Mouse (Mus musculus): ENCODE measurements around the gene Cep350.
"Not testable (repeated sequence)": the region's sequence is repeated elsewhere in the genome, so short reads cannot be mapped to it uniquely, and the experiment has no call there.

The Cep350 gene

DNA sequence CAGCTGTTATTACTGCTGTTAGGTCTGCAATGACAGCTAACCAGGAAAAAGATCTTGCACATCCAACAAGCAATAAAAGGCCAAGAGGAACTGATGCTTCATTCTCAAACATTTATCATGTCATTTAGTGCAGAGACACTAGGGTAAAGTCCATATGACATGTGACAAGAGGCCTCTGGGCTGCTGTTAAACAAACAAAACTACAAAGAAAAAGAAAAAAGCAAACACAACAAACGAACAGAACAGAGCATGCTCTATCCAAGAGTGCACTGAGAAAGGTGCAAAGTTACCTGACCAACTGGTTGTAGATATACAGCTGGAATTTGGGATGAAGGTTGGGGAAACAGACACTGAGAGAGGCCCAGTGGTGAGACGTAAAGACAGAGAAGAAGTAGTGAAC, 86.2 kb downstream of the Cep350 start:
- DNase-seq (ENCODE audit: low spot score in 2 of 2), result no peak

DNA sequence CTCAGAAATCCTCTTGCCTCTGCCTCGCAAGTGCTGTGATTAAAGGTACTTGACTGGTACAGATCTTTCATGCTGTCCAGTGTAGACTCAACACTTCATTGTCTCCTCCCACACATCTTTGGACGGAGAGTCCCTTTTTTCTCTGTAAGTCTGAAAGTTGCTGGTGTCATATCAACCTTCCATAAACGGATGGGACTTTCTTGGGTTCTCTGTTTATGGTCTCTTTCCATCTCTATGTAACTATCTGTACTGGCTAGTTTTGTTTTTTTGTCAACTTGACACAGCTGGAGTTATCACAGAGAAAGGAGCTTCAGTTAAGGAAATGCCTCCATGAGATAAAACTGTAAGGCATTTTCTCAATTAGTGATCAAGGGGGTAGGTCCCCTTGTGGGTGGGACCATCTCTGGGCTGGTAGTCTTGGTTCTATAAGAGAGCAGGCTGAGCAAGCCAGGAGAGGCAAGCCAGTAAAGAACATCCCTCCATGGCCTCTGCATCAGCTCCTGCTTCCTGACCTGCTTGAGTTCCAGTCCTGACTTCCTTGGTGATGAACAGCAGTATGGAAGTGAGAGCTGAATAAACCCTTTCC, 90.3 kb downstream of the Cep350 start:
- not testable (repeated sequence) for DNase-seq (ENCODE audit: low spot score in 2 of 2)

DNA sequence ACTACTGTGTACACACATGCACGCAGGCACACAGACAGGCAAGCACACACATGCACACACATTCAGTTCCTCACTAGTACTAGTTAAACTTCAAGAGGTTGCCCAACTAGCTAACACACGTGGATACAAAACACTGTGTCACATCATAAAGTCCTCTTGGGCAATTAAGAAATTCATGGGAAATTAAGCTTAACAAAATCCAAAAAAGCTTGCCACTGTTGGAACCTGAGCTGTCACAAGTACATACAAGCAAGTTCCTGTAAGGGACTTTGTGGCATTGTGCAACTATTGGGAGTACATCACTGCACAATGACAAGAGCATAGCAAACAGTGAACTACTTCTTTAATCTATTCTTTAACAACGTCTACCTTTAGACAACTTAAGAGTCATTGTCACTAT, 93.5 kb downstream of the Cep350 start:
- no peak for DNase-seq (ENCODE audit: low spot score in 2 of 2)

DNA sequence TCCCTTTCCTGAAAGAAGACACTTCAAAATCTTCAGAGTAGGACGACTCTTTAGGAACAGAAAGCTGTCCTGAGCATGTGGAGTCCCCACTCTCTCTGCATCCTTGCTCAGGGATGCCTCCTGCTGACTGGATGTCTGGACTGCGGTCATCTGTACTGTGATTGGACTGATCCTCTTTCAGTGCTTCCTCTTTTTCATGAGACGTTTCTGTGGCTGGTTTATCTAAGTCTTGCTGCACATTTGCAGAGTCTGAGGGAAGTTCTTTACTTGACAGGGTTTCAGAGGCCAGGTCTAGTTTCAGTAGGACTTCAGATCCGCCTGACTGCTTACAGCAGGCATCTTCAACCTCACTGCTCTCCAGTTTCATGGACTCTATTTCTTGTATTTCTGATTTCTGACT, 110.1 kb downstream of the Cep350 start:
- DNase-seq (ENCODE audit: low spot score in 2 of 2), result no peak

DNA sequence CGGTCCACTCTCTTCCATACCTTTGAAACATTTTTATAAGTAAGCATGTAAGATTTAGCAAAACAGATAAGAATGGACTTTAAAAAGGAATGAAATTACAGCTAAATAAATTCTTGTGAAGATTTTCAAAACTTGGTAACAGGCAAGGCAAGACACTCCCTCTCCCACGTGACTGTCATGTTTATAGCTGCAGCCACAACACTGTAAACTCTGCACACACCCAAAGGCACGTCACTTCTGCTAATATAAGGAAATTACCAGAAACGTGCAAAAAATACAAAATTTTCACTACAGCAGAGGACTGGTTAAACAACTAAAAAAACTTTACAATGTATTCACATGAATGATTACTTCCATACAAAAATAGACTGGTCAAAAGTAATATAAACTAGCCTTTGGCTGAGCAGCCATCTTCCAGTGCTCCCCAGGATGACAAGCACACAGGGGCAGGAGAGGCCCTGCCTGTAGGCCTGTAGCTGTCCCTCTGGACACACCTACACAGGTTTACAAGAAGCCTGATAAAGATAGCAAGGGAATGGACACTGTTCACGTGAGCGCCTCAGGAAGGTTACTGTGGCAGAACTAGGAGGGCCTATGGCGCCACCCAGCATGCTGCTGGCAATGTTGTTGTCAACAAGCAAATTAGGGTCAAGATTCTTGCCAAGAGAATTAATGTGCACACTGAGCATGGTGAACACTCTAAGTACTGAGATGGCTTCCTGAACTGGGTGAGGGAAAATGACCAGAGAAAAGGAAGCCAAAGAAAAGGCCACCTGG, 117.9 kb downstream of the Cep350 start:
- DNase-seq (ENCODE audit: low spot score in 2 of 2), result no peak

DNA sequence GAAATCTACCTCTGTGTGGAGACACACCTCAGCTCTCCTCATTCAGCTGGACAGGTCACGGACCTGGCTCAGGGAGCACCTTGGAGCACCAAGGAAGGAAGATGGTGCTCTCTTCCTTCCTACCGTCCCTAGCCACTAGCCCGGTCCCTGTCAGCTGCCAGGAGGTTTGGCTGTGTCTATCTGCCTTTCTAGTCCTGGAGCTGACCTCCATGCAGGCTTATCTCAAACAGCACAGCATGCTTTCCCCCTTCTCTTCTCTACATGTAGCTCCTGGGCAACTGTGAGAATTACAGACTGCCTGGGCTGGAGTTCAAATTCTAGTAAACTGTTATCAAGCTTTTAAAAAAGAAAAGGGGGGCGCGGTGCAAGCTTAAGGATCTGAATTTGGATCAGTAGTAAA, 120.0 kb downstream of the Cep350 start:
- no peak for DNase-seq (ENCODE audit: low spot score in 2 of 2)

DNA sequence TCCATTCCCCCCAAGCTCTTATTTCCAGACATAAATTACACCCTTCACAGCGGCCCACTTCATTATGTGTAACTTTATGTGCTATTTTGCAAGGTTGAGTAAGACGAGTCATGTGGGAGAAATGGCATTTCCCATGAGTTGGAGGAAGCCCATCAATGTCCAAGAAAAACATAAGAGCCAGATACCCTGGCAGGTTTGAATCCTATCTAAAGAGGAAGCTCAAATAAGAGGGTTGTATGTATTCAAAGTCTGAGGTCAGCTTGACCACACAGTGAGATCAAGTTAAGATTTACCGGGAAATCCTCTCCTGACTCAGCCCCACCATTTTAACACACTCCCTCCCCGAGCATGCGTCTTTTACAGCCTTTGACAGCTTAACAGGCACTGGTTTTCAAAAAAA, 128.8 kb downstream of the Cep350 start:
- no peak for DNase-seq (ENCODE audit: low spot score in 2 of 2)

DNA sequence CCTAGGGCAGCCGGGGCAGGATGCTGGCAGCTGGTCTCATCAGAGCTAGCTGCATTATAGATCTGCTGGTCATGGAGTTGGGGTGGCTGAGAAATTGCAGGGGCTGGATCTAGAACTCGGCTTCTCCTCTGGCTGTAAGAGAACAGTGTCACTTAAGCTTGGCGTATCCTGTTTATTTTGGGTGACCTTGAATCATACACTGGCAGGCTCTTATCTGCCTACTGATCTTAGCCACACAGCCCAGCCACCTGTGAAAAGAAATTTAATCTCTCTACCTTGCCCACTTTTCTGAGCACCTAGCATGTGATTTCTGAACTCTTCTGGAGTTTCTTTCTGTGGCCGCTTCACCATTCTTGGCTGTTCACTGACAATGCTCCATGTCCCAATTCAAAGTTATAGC, 129.5 kb downstream of the Cep350 start:
- no peak for DNase-seq (ENCODE audit: low spot score in 2 of 2)

DNA sequence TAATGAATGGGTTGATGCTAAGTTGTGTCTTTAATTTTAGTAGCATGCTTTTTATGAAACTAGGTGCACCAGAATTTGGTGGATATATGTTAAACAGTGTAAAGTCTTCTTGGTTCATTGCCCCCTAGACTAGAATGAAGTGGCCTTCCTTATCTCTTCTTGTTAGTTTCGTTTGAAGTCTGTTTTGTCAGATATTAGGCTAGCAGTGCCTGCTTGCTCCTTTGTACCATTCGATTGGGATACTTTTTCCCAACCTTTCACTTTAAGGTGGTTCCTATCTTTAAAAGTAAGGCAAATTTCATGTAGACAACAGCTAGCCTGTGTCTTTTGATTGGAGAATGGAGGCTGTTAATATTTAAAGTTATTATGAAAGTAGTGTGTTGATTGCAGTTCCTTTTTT, 137.4 kb downstream of the Cep350 start:
- DNase-seq (ENCODE audit: low spot score in 2 of 2), result no peak

DNA sequence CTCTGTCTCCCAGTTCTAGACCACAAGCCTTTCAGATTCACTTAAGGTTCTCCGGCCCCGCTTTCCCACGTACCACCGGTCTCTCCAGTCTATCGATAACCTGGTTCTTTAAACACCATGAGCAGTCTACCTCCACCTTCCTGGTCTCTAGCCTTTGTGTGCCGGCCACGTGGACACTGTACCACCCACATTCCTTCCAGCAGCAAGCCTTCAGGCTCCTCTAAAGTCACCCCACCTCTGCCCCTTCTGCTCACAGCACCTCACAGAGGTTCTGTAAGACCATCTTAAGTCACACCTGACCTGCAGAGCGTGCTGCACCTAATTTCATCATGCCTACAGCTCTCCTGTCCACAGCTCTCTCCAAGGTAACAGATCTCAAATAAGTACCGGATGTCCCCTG, 139.4 kb downstream of the Cep350 start:
- DNase-seq (ENCODE audit: low spot score in 2 of 2), result no peak

DNA sequence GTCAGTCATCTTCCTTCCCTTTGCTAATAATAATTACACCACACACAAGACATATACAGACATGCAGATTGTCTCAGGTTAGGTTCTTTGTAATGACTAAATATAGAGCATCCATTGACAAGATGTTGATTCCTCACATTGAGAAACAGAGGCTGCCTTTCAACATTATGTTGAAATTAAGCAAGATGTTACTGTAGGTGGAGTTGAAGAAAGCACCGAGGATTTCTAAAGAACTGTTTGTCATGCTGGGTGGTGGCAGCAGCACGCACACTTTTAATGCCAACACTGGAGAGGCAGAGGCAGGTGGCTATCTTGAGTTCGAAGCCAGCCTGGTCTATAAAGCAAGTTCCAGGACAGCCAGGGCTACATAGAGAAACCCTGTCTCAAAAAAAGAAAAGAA, 141.1 kb downstream of the Cep350 start:
- no peak for DNase-seq (ENCODE audit: low spot score in 2 of 2)

DNA sequence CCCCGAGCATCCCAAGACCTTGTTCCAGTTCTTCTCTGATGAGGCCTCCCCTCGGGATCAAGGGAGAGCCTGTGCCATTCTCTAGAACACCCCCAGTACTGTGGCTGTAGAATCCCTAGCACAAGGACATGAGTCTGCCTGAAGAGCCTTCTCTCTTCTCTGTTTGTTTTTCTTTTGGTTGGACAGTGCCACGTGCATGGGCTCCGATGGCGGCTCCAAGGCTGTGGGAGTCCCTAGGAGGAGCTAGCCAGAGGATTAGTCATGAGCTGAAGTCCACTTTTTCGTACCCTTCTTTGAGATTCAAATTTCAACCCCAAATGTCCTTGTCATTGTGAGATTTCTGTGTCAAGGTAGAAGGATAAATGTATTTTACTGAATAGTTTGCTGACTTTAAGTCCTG, 142.2 kb downstream of the Cep350 start:
- DNase-seq (ENCODE audit: low spot score in 2 of 2), result no peak

DNA sequence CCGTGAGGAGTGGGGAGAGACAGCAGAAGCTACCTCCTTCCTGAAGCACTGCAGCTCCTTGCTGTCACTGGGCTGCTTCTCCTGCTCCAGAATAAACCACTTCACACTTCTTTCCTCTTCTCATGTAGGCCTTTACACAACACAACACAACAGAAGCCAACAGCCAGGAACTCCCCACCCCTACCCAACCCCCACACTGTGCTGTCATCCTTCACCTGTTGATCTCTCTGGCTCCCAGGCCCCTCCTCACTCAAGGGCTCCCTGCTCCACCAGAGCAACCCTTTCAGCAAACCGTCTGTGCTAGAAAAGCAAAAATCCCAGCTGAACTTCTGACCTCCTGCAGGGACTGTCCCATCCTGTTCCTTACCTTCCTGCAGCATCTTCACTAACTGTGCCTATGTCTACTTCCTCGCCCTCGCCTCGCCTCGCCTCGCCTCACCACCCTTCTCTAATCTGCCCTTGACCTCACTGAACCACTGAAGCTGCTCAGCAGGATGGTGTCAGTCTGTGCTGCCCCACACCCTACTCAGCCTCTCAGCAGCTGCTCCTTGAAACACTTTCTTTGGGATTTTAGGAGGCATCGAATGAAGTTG, 145.3 kb downstream of the Cep350 start:
- no peak for DNase-seq (ENCODE audit: low spot score in 2 of 2)

DNA sequence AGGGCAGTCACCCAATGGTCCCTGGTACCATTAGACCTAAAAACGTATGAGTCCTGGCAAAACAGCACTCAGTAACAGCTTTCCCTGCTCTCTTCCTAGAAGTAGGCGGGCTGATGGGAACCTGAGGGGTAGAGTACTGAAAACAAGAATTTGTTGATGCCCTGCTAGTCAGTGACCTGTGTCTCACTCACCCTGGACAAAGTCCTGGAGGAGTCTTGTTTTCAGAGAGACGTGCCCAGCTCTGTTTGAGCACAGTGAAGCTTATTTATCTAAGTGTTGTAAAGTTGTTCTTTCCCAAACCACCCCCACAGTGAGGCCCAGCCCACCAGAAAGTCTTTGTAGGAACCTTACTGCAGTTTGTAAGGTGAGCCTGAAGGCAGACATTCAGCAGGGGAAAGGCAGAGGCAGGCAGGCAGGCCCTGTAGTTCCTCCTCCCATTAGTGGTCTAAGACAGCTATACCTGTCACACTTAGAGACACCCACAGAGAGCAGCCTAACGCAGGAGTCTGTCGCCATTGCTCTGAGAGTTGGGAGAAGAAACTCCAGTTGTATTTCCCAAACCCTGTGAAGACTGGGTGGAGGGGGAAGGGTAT, 146.2 kb downstream of the Cep350 start:
- no peak for DNase-seq (ENCODE audit: low spot score in 2 of 2)

DNA sequence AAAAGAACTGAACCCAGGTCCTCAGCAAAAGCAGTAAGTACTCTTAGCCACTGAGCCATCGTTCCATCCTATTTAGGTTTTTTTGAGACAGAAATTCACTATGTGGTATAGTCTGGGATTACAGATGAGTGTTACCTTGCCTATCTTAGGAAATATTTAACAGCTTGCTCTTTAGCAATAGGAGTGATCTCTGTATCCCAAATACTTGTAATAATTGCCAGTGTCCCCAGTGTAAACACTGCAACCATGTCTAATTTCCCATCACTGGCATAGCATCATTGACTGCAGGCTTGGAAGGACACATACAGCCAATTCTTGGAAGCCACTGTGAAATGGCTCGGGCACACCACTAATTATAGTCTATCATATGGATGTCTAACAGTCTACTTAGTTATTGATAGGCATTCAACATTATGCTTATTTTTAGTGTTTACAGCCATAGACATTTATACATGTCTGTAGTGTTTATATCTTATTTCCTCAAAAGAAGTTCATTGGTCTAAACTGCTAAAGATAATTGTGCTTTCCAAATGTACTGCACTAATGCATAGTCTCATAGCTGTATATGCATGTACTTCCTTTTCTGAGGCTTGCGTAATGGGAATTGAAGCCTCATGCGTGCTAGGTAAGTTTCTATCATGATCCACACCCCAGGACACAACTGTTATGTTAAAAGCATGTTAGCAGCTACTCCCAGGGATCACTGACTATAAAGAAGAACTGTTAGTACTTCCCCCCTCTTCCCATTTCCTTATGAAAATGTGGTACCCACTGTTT, 146.9 kb downstream of the Cep350 start:
- no peak for DNase-seq (ENCODE audit: low spot score in 2 of 2)

DNA sequence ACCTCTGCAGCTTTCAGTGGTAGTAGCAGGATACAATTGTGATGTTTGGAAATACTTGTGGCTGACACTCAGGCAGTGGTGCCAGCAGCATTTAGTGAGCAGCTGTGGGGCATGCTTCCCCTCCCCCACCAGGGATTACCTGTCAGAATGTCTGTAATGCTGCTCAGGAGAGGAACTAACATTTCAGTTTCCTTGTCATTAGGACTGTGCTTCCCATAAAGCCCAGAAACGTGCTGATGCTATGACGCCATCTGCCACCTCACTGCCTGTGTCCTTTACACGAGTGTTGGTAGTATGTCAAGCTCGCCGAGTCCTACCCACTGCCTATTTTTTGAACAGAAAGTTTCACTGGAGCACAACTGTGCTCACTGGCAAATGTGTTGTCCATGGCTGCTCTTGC, 152.4 kb downstream of the Cep350 start:
- no peak for DNase-seq (ENCODE audit: low spot score in 2 of 2)

DNA sequence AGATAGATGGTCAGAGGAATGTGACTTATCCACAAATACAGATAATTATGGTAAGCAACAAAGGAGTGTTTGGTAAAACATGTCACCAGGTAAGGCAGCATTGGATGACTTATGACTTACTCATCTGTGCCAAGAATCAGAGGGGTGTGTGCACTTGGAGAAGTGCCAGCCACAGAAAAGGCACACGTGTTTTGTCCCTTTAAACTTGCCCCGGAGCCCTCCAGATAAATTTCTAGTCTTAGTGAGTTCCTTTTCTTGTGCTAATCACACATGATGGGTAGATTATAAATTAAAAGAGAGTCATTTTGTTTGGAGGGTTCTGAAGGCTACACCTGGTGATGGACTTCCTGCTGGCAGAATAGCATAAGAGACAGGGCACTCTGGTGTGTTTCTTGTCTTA, 156.9 kb downstream of the Cep350 start:
- DNase-seq (ENCODE audit: low spot score in 2 of 2), result no peak

DNA sequence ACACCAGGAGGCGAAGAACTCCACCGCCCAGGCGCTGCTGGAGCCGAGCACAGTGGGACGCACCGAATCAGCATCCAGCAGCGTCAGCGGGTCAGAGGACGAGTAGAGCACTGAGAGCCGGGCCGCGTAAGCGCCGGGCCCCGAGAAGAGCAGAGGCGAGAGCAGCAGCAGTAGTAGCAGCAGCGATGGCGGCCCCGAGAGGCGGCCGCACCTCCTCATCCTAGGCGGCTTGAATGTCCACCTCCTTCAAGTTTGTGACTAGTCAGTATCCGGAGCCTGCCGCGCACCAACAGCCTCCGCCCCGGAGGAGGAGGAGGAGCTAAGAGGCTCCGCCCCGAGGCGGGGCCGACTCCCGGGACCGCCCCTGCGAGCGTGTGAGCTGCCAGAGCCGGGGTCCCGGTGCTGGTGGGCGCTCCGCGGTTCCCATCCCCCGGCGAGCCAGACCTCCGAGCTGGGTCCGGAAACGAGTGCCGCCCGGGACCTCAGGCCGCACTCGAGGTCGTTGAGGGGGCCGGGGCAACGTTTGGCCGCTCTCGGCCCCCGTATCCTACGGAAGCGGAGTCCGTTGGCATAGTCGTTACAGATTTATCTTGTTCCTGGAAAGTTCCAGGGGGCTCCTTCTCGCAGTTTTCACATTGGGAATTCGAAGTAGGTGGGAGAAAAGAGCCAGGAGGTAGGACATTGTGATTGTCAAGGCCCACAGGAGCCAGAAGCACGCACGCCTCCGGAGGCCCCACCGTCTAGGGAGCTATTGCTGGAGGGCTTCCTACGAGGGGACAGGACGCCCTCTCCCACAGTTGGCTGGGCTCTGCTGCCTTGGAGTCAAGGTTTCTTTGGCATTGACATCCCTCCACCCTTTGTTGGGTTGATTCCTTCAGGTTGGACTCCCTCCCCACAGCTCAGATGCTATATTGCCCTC, 160.2 kb downstream of the Cep350 start, which contains the start of gene Qsox1:
Qsox1 (minus strand) TSS at position 309 of the 919 bp plus-strand sequence.
- peak; percentile 79 to 86 for DNase-seq (ENCODE audit: low spot score in 2 of 2)

DNA sequence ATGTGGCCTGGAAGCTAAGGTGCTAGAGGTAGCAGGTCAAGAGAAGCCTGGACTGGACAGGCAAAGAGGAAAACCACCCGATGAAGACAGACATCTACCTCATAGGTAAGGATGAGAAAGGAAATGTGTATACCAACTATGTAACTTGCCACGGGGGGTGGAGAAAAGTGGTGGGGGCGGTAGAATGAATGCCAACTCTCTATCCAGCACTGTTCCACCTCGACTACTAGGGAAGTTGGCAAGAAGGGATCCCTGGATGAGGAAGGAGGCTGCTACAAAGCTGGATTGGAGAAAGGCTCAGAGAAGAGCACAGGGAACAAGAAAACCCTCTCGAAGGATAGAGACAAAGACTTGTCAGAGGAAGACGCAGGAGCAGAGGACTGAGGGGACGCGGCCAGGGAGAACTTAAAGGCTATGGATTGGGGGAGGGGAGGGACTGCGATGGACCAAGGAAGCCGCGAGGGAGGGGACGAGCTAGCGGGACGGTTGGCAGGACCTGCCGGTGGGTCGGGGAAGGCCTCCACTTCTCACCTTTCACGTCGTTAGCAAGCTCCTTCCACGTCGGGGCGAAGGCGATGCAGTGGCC, 161.0 kb downstream of the Cep350 start:
- no peak for DNase-seq (ENCODE audit: low spot score in 2 of 2)

DNA sequence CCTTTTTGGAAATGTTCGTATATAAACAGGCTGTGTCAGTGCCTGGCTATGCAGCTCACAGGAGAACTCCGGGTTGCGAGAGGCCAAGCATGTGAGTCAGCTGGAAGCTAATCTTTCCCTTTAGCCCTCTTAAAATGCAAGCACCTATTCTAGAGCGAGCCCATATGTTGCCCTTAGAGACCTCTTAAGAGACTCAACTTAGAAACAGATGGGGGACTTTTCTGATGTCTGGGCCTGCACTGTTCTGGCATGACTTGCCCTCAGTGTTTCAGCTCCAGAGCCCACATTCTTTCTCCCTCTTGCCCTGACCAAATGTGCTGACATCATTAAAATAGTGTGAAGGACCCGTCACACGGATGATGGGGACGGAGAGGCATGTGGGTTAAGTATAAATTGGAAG, 162.4 kb downstream of the Cep350 start:
- peak in 1 of 2 experiments; percentile 46 for DNase-seq (ENCODE audit: low spot score in 2 of 2)

All from urinary bladder, postnatal 36 days (tissue).